Mouse (Mus musculus): ENCODE measurements around the gene Dhrs3. TPM values are rescaled to one million over a fixed set of nuclear protein-coding genes. Genes with fewer than 3 reads are reported as not detected.

The Dhrs3 gene
- total and polyA plus RNA-seq, 2 experiments from 2014 or later, result 29.8 to 31.0 TPM

GRCm38 (mm10) chr4:144975505-144975904 is 82.9 kb downstream of the Dhrs3 start:
- no peaks in the 10 kb centered on the region for H3K4me1 ChIP-seq (ENCODE audit: insufficient read depth, low read length)
- H3K27ac ChIP-seq (ENCODE audit: low read depth, low read length), result no peak overlapping the region
- DNase-seq (ENCODE audit: low spot score) (no peak), ATAC-seq (ENCODE audit: low FRiP score) (no peak)
- H3K36me3 ChIP-seq (ENCODE audit: insufficient read depth, low read length), result peaks cover 10% of the 10 kb centered on the region; the same call in 1 of the 2 replicates
- H3K4me2 ChIP-seq (ENCODE audit: low read depth, low read length, poor library complexity, severe bottlenecking), result no peak overlapping the region
- 41% methylated on average over 2 of the region's 2 CpGs for WGBS
- no peak for TF ChIP-seq CTCF (IDR thresholded peaks at IDR 0.05)
- H3K4me3 ChIP-seq (ENCODE audit: low read depth, low read length), result no peak overlapping the region
- H3K9ac ChIP-seq (replicated peaks; ENCODE audit: low read length, poor library complexity, severe bottlenecking), result no peak overlapping the region
- H3K9me3 ChIP-seq (ENCODE audit: low read length), result no peaks in the 10 kb centered on the region
- no peaks in the 10 kb centered on the region for H3K27me3 ChIP-seq (ENCODE audit: insufficient read depth, low read length)

GRCm38 (mm10) chr4:144977057-144977456 is 84.4 kb downstream of the Dhrs3 start:
- Histone ChIP-seq H3K27me3 (ENCODE audit: insufficient read depth, low read length) (no peaks in the 10 kb centered on the region), H3K4me3 (ENCODE audit: low read depth, low read length) (no peak overlapping the region), H3K27ac (ENCODE audit: low read depth, low read length) (no peak overlapping the region), H3K4me1 (ENCODE audit: insufficient read depth, low read length) (no peaks in the 10 kb centered on the region), H3K9ac (replicated peaks; ENCODE audit: low read length, poor library complexity, severe bottlenecking) (no peak overlapping the region), H3K9me3 (ENCODE audit: low read length) (no peaks in the 10 kb centered on the region), H3K36me3 (ENCODE audit: insufficient read depth, low read length) (peaks cover 14% of the 10 kb centered on the region; the same call in 1 of the 2 replicates), H3K4me2 (ENCODE audit: low read depth, low read length, poor library complexity, severe bottlenecking) (no peak overlapping the region)
- DNase-seq (ENCODE audit: low spot score) (no peak), ATAC-seq (ENCODE audit: low FRiP score) (no peak)
- no peak for TF ChIP-seq CTCF (IDR thresholded peaks at IDR 0.05)
- WGBS, result 68% methylated on average over 1 of the region's 1 CpGs

Other genes with a start within 250 kb of the Dhrs3 start
- not detected in 2 replicates for gene Gm436, start 206.5 kb upstream of the Dhrs3 start, total RNA-seq (2014; rRNA removed)
- gene Gm436, start 206.5 kb upstream of the Dhrs3 start, polyA plus RNA-seq (2015; fragmentation: Nextera tagmentation; extraction: Ambion mirVana), result not detected in 2 replicates
- gene Gm13178, start 171.4 kb upstream of the Dhrs3 start, total RNA-seq (2014; rRNA removed), result not detected in 2 replicates
- gene Gm13178, start 171.4 kb upstream of the Dhrs3 start, polyA plus RNA-seq (2015; fragmentation: Nextera tagmentation; extraction: Ambion mirVana), result not detected in 2 replicates
- not detected in 2 replicates for gene Gm438, start 106.2 kb upstream of the Dhrs3 start, total RNA-seq (2014; rRNA removed)
- not detected in 2 replicates for gene Gm438, start 106.2 kb upstream of the Dhrs3 start, polyA plus RNA-seq (2015; fragmentation: Nextera tagmentation; extraction: Ambion mirVana)